Mouse (Mus musculus) stomach, postnatal 0 days (tissue): Measurements from ENCODE around the gene Tmem104. TPM values are rescaled to one million over a fixed set of nuclear protein-coding genes. Genes with fewer than 3 reads are reported as not detected.

Experiments used
- ATAC-seq: fragments of 200-750 bp; cut with Nextera tagmentation; 2 replicates; pipeline ENCODE4 v1.8.0; 2017; ENCODE audit not compliant: low FRiP score, low TSS enrichment
- DNase-seq: peaks from one replicate; pipeline ENCODE4 v3.0.0-alpha.2; 2016; ENCODE audit warnings: low spot score
- H3K27ac ChIP-seq: fragments of 300-500 bp; sonication (generic); replicated peaks from 2 replicates; pipeline ENCODE4 v1.5.1; 2014; ENCODE audit warnings: mild to moderate bottlenecking, control low read depth
- H3K27me3 ChIP-seq: fragments of 300-500 bp; sonication (generic); 2 replicates; pipeline ENCODE4 v1.6.1; 2014; ENCODE audit warnings: low read length; ENCODE audit not compliant: control insufficient read depth, insufficient read depth
- H3K36me3 ChIP-seq: fragments of 300-500 bp; sonication (generic); 2 replicates; pipeline ENCODE4 v1.6.1; 2014; ENCODE audit warnings: low read length, mixed read lengths; ENCODE audit not compliant: control insufficient read depth, insufficient read depth
- H3K4me1 ChIP-seq: fragments of 300-500 bp; sonication (generic); replicated peaks from 2 replicates; pipeline ENCODE4 v1.6.1; 2014; ENCODE audit warnings: antibody characterized with exemption; ENCODE audit not compliant: control insufficient read depth, insufficient read depth
- H3K4me2 ChIP-seq: fragments of 300-500 bp; sonication (generic); replicated peaks from 2 replicates; pipeline ENCODE4 v1.6.1; 2014; ENCODE audit warnings: low read depth, mild to moderate bottlenecking, control low read depth, moderate library complexity
- H3K4me3 ChIP-seq: fragments of 300-500 bp; sonication (generic); 2 replicates; pipeline ENCODE4 v1.5.1; 2014; ENCODE audit warnings: low read depth, low read length, control low read depth
- H3K9ac ChIP-seq: fragments of 300-500 bp; sonication (generic); 2 replicates; pipeline ENCODE4 v1.6.1; 2014; ENCODE audit warnings: mild to moderate bottlenecking, low read length, control low read depth, mixed read lengths
- H3K9me3 ChIP-seq: fragments of 300-500 bp; sonication (generic); 2 replicates; pipeline ENCODE4 v1.6.1; 2016; ENCODE audit warnings: low read length; ENCODE audit not compliant: control insufficient read depth
- CTCF ChIP-seq: IDR thresholded peaks from 2 replicates; pipeline ENCODE4 v1.5.1; 2016; ENCODE audit warnings: antibody characterized with exemption, low read depth, mild to moderate bottlenecking, moderate library complexity
- EP300 ChIP-seq: optimal IDR thresholded peaks from 2 replicates; pipeline ENCODE3; 2016; ENCODE audit warnings: antibody characterized with exemption
- WGBS: fragments of 180-500 bp; shearing (Covaris S2); extraction: QIAGEN DNeasy Blood & Tissue Kit; methylation state at CpG from one replicate; pipeline ENCODE4 v1.1.7; 2014; 5-methylcytosine and 5-hydroxymethylcytosine counted together
- polyA plus RNA-seq: library from polyadenylated mRNA; unstranded; fragments of >200 nt; fragmentation: Nextera tagmentation; extraction: Ambion mirVana; gene quantifications from 2 replicates; pipeline ENCODE4 v1.2.1, GENCODE M21; 2015

Gene Tmem104
- polyA plus RNA-seq, 1 experiment from 2014 or later = 6.3 TPM

- no peak for ATAC-seq
- Histone ChIP-seq H3K36me3 (no peaks in the 10 kb centered on the region), H3K27ac (no peak overlapping the region), H3K9ac (no peak overlapping the region), H3K4me2 (peak overlapping the region; percentile 39), H3K27me3 (no peaks in the 10 kb centered on the region), H3K4me1 (no peaks in the 10 kb centered on the region), H3K4me3 (peak overlapping the region; percentile 8; the same call in 1 of the 2 replicates), H3K9me3 (no peaks in the 10 kb centered on the region)
- WGBS = 4% methylated on average over 15 of the region's 15 CpGs
- peak; percentile 72 for DNase-seq
- no peak for TF ChIP-seq EP300
Observed at GRCm38 (mm10) chr11:115151755-115152429, 35.4 kb upstream of the Tmem104 start.

DNA sequence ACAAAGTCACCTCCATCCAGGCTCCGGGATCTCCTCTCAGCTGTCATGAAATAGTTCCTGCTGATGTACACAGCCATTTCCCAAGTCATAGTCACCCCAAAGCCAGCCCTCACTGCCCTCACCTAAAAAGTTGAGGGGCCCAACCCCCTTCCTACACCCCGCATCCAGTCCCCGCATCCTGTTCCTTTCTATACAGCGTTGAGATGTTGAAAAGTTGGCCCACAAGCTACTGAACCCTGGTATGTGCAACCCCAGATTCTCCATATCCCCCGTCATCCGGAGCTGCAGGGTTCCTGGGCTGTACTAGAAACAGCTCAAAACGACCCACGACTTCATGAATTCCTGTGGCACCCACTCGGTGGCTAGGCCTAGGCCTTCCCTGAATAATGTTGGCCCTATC is 34.2 kb upstream of the Tmem104 start:
- TF ChIP-seq CTCF = no peak
- no peak for TF ChIP-seq EP300
- Histone ChIP-seq H3K4me1 (no peaks in the 10 kb centered on the region), H3K4me2 (no peak overlapping the region; the same call in 1 of the 2 replicates), H3K27me3 (no peaks in the 10 kb centered on the region), H3K9me3 (no peaks in the 10 kb centered on the region), H3K9ac (no peak overlapping the region), H3K36me3 (no peaks in the 10 kb centered on the region), H3K4me3 (no peak overlapping the region), H3K27ac (no peak overlapping the region)
- no peak for DNase-seq
- ATAC-seq = no peak
- 77% methylated on average over 9 of the region's 9 CpGs for WGBS

- no peak for TF ChIP-seq EP300
- peak; percentile 91 for TF ChIP-seq CTCF
- H3K27me3 ChIP-seq = no peaks in the 10 kb centered on the region
Observed at GRCm38 (mm10) chr11:115153699-115154292, 33.5 kb upstream of the Tmem104 start.

DNA sequence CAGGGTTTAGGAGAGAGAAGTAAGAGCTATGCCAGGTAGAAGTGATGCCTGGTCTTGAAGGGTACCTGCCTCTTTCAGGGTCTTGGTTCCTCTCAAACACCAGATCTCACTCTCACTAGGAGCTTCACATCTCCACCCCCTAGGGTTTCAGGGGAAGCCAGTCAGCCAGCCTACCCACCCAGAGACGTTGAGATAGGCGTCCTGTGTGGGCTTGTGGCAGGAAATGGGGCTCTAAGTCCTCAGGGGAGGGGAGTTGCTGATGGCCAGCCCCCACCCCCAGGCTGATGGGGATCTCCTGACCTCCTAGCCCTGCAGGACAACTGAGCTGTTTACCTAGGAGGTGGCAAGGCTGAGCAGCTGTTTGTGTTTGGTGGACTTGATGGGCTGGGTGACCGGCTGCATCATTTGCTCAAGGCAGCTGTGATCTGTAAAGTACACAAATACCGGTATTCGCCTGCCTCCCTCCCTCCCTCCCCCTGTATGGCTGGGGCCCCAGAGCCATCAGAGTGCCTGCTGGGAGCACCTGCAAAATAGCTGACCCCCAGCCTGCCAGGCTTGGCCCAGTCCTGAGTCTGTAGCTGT is 32.1 kb upstream of the Tmem104 start:
- no peak for ATAC-seq
- no peak overlapping the region for H3K27ac ChIP-seq
- H3K9me3 ChIP-seq = no peaks in the 10 kb centered on the region
- DNase-seq = no peak
- 5% methylated on average over 5 of the region's 5 CpGs for WGBS
- no peak for TF ChIP-seq CTCF
- no peak for TF ChIP-seq EP300
- H3K36me3 ChIP-seq = no peaks in the 10 kb centered on the region
- no peak overlapping the region for H3K4me3 ChIP-seq
- 0 out of 2 replicates have a peak overlapping the region, but pooled peaks have one; percentile 13 for H3K9ac ChIP-seq
- no peaks in the 10 kb centered on the region for H3K4me1 ChIP-seq
- H3K27me3 ChIP-seq = no peaks in the 10 kb centered on the region
- H3K4me2 ChIP-seq = no peak overlapping the region

More at GRCm38 (mm10) chr11:115153699-115154292, 33.5 kb upstream of the Tmem104 start:
- no peaks in the 10 kb centered on the region for H3K9me3 ChIP-seq
- ATAC-seq (peak; percentile 86), DNase-seq (peak; percentile 87)
- WGBS = under 1% methylated on average over 34 of the region's 35 CpGs
- H3K4me1 ChIP-seq = no peaks in the 10 kb centered on the region
- H3K27ac ChIP-seq = no peak overlapping the region
- peak overlapping the region; percentile 35; the same call in 1 of the 2 replicates for H3K9ac ChIP-seq
- peak overlapping the region; percentile 15 for H3K4me3 ChIP-seq
- peak overlapping the region; percentile 41 for H3K4me2 ChIP-seq
- H3K36me3 ChIP-seq = no peaks in the 10 kb centered on the region

GRCm38 (mm10) chr11:115157933-115158719 is 29.2 kb upstream of the Tmem104 start:
- ATAC-seq = no peak
- no peak overlapping the region for H3K4me2 ChIP-seq

More at GRCm38 (mm10) chr11:115157933-115158719, 29.2 kb upstream of the Tmem104 start:
- no peak for DNase-seq
- WGBS = 23% methylated on average over 12 of the region's 12 CpGs
- H3K9ac ChIP-seq = no peak overlapping the region
- H3K27ac ChIP-seq = no peak overlapping the region; the same call in 1 of the 2 replicates
- no peaks in the 10 kb centered on the region for H3K27me3 ChIP-seq
- no peaks in the 10 kb centered on the region for H3K36me3 ChIP-seq
- no peaks in the 10 kb centered on the region for H3K4me1 ChIP-seq
- TF ChIP-seq CTCF (no peak), EP300 (no peak)
- H3K4me3 ChIP-seq = no peak overlapping the region
- no peaks in the 10 kb centered on the region for H3K9me3 ChIP-seq
